Mouse (Mus musculus): ENCODE measurements around the gene Psmd1. TPM values are rescaled to one million over a fixed set of nuclear protein-coding genes. Genes with fewer than 3 reads are reported as not detected.

Psmd1 gene
- polyA plus RNA-seq, 1 experiment from 2014 or later, result 158 TPM

GRCm38 (mm10) chr1:86040131-86040530 is 24.1 kb upstream of the Psmd1 start:
- no peaks in the 10 kb centered on the region for H3K4me1 ChIP-seq (ENCODE audit: control insufficient read depth, insufficient read depth, low read length)
- no peak overlapping the region for H3K9ac ChIP-seq (ENCODE audit: low read depth, low read length)
- H3K27me3 ChIP-seq (ENCODE audit: control insufficient read depth, insufficient read depth, low read length), result peaks cover 17% of the 10 kb centered on the region
- no peak for ATAC-seq (replicated peaks; ENCODE audit: insufficient number of reproducible peaks, low FRiP score, low TSS enrichment)
- H3K4me2 ChIP-seq, result no peak overlapping the region
- 62% methylated on average over 4 of the region's 4 CpGs for WGBS (ENCODE audit: insufficient replicate concordance)
- H3K4me3 ChIP-seq (ENCODE audit: low read depth, low read length), result no peak overlapping the region
- H3K27ac ChIP-seq (ENCODE audit: low read depth, low read length), result no peak overlapping the region
- no peaks in the 10 kb centered on the region for H3K36me3 ChIP-seq (ENCODE audit: control insufficient read depth, insufficient read depth, low read length)
- no peaks in the 10 kb centered on the region; the same call in 1 of the 2 replicates for H3K9me3 ChIP-seq (replicated peaks; ENCODE audit: control insufficient read depth, low read length)

- Histone ChIP-seq H3K9me3 (replicated peaks; ENCODE audit: control insufficient read depth, low read length) (no peaks in the 10 kb centered on the region; the same call in 1 of the 2 replicates), H3K4me1 (ENCODE audit: control insufficient read depth, insufficient read depth, low read length) (no peaks in the 10 kb centered on the region), H3K4me3 (ENCODE audit: low read depth, low read length) (no peak overlapping the region), H3K4me2 (no peak overlapping the region), H3K36me3 (ENCODE audit: control insufficient read depth, insufficient read depth, low read length) (no peaks in the 10 kb centered on the region), H3K27me3 (ENCODE audit: control insufficient read depth, insufficient read depth, low read length) (peaks cover 24% of the 10 kb centered on the region), H3K9ac (ENCODE audit: low read depth, low read length) (no peak overlapping the region), H3K27ac (ENCODE audit: low read depth, low read length) (no peak overlapping the region)
- 77% methylated on average over 3 of the region's 3 CpGs for WGBS (ENCODE audit: insufficient replicate concordance)
- ATAC-seq (replicated peaks; ENCODE audit: insufficient number of reproducible peaks, low FRiP score, low TSS enrichment), result no peak
Observed at GRCm38 (mm10) chr1:86040817-86041216, 23.4 kb upstream of the Psmd1 start.

GRCm38 (mm10) chr1:86045056-86045455 is 19.1 kb upstream of the Psmd1 start:
- no peaks in the 10 kb centered on the region; the same call in 1 of the 2 replicates for H3K9me3 ChIP-seq (replicated peaks; ENCODE audit: control insufficient read depth, low read length)
- H3K4me2 ChIP-seq, result no peak overlapping the region
- H3K9ac ChIP-seq (ENCODE audit: low read depth, low read length), result no peak overlapping the region
- H3K4me1 ChIP-seq (ENCODE audit: control insufficient read depth, insufficient read depth, low read length), result peaks cover 4% of the 10 kb centered on the region; the same call in 1 of the 2 replicates
- peaks cover 52% of the 10 kb centered on the region for H3K27me3 ChIP-seq (ENCODE audit: control insufficient read depth, insufficient read depth, low read length)
- no peaks in the 10 kb centered on the region for H3K36me3 ChIP-seq (ENCODE audit: control insufficient read depth, insufficient read depth, low read length)
- ATAC-seq (replicated peaks; ENCODE audit: insufficient number of reproducible peaks, low FRiP score, low TSS enrichment), result no peak
- WGBS (ENCODE audit: insufficient replicate concordance), result 53% methylated on average over 4 of the region's 4 CpGs
- H3K4me3 ChIP-seq (ENCODE audit: low read depth, low read length), result no peak overlapping the region
- no peak overlapping the region for H3K27ac ChIP-seq (ENCODE audit: low read depth, low read length)

- Histone ChIP-seq H3K36me3 (ENCODE audit: control insufficient read depth, insufficient read depth, low read length) (no peaks in the 10 kb centered on the region), H3K4me3 (ENCODE audit: low read depth, low read length) (peak within 1 kb of the TSS; percentile 57), H3K4me2 (peak within 1 kb of the TSS; percentile 97), H3K9me3 (replicated peaks; ENCODE audit: control insufficient read depth, low read length) (no peaks in the 10 kb centered on the region; the same call in 1 of the 2 replicates), H3K4me1 (ENCODE audit: control insufficient read depth, insufficient read depth, low read length) (peaks cover 4% of the 10 kb centered on the region; the same call in 1 of the 2 replicates), H3K9ac (ENCODE audit: low read depth, low read length) (peak within 1 kb of the TSS; percentile 59), H3K27me3 (ENCODE audit: control insufficient read depth, insufficient read depth, low read length) (peaks cover 52% of the 10 kb centered on the region), H3K27ac (ENCODE audit: low read depth, low read length) (no peak within 1 kb of the TSS)
- WGBS (ENCODE audit: insufficient replicate concordance), result under 1% methylated on average over 101 of the region's 110 CpGs
- peak; percentile 53; the same call in 1 of the 2 replicates for ATAC-seq (replicated peaks; ENCODE audit: insufficient number of reproducible peaks, low FRiP score, low TSS enrichment)
Observed at GRCm38 (mm10) chr1:86045848-86046805, 18.1 kb upstream of the Psmd1 start, which contains the start of gene 2810459M11Rik. 2810459M11Rik (plus strand) TSS chr1:86045863.

GRCm38 (mm10) chr1:86046833-86047563 is 17.2 kb upstream of the Psmd1 start:
- H3K4me3 ChIP-seq (ENCODE audit: low read depth, low read length), result peak overlapping the region; percentile 57
- no peak for ATAC-seq (replicated peaks; ENCODE audit: insufficient number of reproducible peaks, low FRiP score, low TSS enrichment)
- no peak overlapping the region for H3K9ac ChIP-seq (ENCODE audit: low read depth, low read length)
- no peaks in the 10 kb centered on the region for H3K9me3 ChIP-seq (replicated peaks; ENCODE audit: control insufficient read depth, low read length)
- H3K27me3 ChIP-seq (ENCODE audit: control insufficient read depth, insufficient read depth, low read length), result peaks cover 52% of the 10 kb centered on the region
- no peaks in the 10 kb centered on the region for H3K36me3 ChIP-seq (ENCODE audit: control insufficient read depth, insufficient read depth, low read length)
- peak overlapping the region; percentile 97 for H3K4me2 ChIP-seq
- peaks cover 4% of the 10 kb centered on the region; the same call in 1 of the 2 replicates for H3K4me1 ChIP-seq (ENCODE audit: control insufficient read depth, insufficient read depth, low read length)
- H3K27ac ChIP-seq (ENCODE audit: low read depth, low read length), result no peak overlapping the region
- 8% methylated on average over 24 of the region's 24 CpGs for WGBS (ENCODE audit: insufficient replicate concordance)

- H3K4me3 ChIP-seq (ENCODE audit: low read depth, low read length), result no peak overlapping the region
- 60% methylated on average over 4 of the region's 4 CpGs for WGBS (ENCODE audit: insufficient replicate concordance)
Observed at GRCm38 (mm10) chr1:86048231-86048630, 16.0 kb upstream of the Psmd1 start.

GRCm38 (mm10) chr1:86048744-86049143 is 15.4 kb upstream of the Psmd1 start:
- Histone ChIP-seq H3K27me3 (ENCODE audit: control insufficient read depth, insufficient read depth, low read length) (peaks cover 49% of the 10 kb centered on the region), H3K36me3 (ENCODE audit: control insufficient read depth, insufficient read depth, low read length) (no peaks in the 10 kb centered on the region), H3K9me3 (replicated peaks; ENCODE audit: control insufficient read depth, low read length) (no peaks in the 10 kb centered on the region), H3K4me2 (no peak overlapping the region), H3K27ac (ENCODE audit: low read depth, low read length) (no peak overlapping the region), H3K4me1 (ENCODE audit: control insufficient read depth, insufficient read depth, low read length) (peaks cover 4% of the 10 kb centered on the region; the same call in 1 of the 2 replicates), H3K4me3 (ENCODE audit: low read depth, low read length) (no peak overlapping the region), H3K9ac (ENCODE audit: low read depth, low read length) (no peak overlapping the region)
- ATAC-seq (replicated peaks; ENCODE audit: insufficient number of reproducible peaks, low FRiP score, low TSS enrichment), result no peak
- 59% methylated on average over 3 of the region's 3 CpGs for WGBS (ENCODE audit: insufficient replicate concordance)

More at GRCm38 (mm10) chr1:86048231-86048630, 16.0 kb upstream of the Psmd1 start:
- no peak for ATAC-seq (replicated peaks; ENCODE audit: insufficient number of reproducible peaks, low FRiP score, low TSS enrichment)
- Histone ChIP-seq H3K27ac (ENCODE audit: low read depth, low read length) (no peak overlapping the region), H3K9me3 (replicated peaks; ENCODE audit: control insufficient read depth, low read length) (no peaks in the 10 kb centered on the region), H3K4me1 (ENCODE audit: control insufficient read depth, insufficient read depth, low read length) (peaks cover 4% of the 10 kb centered on the region; the same call in 1 of the 2 replicates), H3K36me3 (ENCODE audit: control insufficient read depth, insufficient read depth, low read length) (no peaks in the 10 kb centered on the region), H3K27me3 (ENCODE audit: control insufficient read depth, insufficient read depth, low read length) (peaks cover 54% of the 10 kb centered on the region), H3K4me2 (no peak overlapping the region), H3K9ac (ENCODE audit: low read depth, low read length) (no peak overlapping the region)

GRCm38 (mm10) chr1:86053198-86053921 is 10.8 kb upstream of the Psmd1 start:
- H3K9me3 ChIP-seq (replicated peaks; ENCODE audit: control insufficient read depth, low read length), result no peaks in the 10 kb centered on the region
- no peak overlapping the region for H3K4me3 ChIP-seq (ENCODE audit: low read depth, low read length)
- no peaks in the 10 kb centered on the region for H3K4me1 ChIP-seq (ENCODE audit: control insufficient read depth, insufficient read depth, low read length)
- no peak overlapping the region for H3K9ac ChIP-seq (ENCODE audit: low read depth, low read length)
- no peaks in the 10 kb centered on the region for H3K36me3 ChIP-seq (ENCODE audit: control insufficient read depth, insufficient read depth, low read length)
- no peak for ATAC-seq (replicated peaks; ENCODE audit: insufficient number of reproducible peaks, low FRiP score, low TSS enrichment)
- 77% methylated on average over 12 of the region's 12 CpGs for WGBS (ENCODE audit: insufficient replicate concordance)
- no peak overlapping the region for H3K27ac ChIP-seq (ENCODE audit: low read depth, low read length)
- no peak overlapping the region for H3K4me2 ChIP-seq
- H3K27me3 ChIP-seq (ENCODE audit: control insufficient read depth, insufficient read depth, low read length), result peaks cover 6% of the 10 kb centered on the region

All from heart, embryonic 11.5 days (tissue).